Mouse (Mus musculus) forebrain, embryonic 11.5 days (tissue): ENCODE measurements around the gene Tekt4. TPM values are rescaled to one million over a fixed set of nuclear protein-coding genes. Genes with fewer than 3 reads are reported as not detected.

Experiments used
- ATAC-seq: fragments of 200-750 bp; cut with Nextera tagmentation; replicated peaks from 2 replicates; pipeline ENCODE4 v1.8.0; 2017; ENCODE audit warnings: moderate TSS enrichment; ENCODE audit not compliant: low FRiP score
- DNase-seq: peaks from one replicate; pipeline ENCODE4 v3.0.0-alpha.2; 2017; ENCODE audit warnings: low spot score
- H3K27ac ChIP-seq: fragments of 300-500 bp; sonication (generic); 2 replicates; pipeline ENCODE4 v1.5.1; 2014; ENCODE audit warnings: low read depth, low read length
- H3K27me3 ChIP-seq: fragments of 300-500 bp; sonication (generic); 2 replicates; pipeline ENCODE4 v1.6.1; 2014; ENCODE audit warnings: mild to moderate bottlenecking, low read length, mixed read lengths; ENCODE audit not compliant: control insufficient read depth, insufficient read depth
- H3K36me3 ChIP-seq: fragments of 300-500 bp; sonication (generic); 2 replicates; pipeline ENCODE4 v1.6.1; 2014; ENCODE audit warnings: mild to moderate bottlenecking, low read length, moderate library complexity, mixed read lengths; ENCODE audit not compliant: control insufficient read depth, insufficient read depth
- H3K4me1 ChIP-seq: fragments of 300-500 bp; sonication (generic); replicated peaks from 2 replicates; pipeline ENCODE4 v1.6.1; 2014; ENCODE audit warnings: low read length, mixed read lengths; ENCODE audit not compliant: control insufficient read depth, insufficient read depth
- H3K4me2 ChIP-seq: fragments of 300-500 bp; sonication (generic); 2 replicates; pipeline ENCODE4 v1.6.1; 2014; ENCODE audit warnings: low read depth, mild to moderate bottlenecking, low read length, moderate library complexity, mixed read lengths; ENCODE audit not compliant: severe bottlenecking
- H3K4me3 ChIP-seq: fragments of 300-500 bp; sonication (generic); 2 replicates; pipeline ENCODE4 v1.5.1; 2014; ENCODE audit warnings: low read depth, low read length
- H3K9ac ChIP-seq: fragments of 300-500 bp; sonication (generic); 2 replicates; pipeline ENCODE4 v1.6.1; 2014; ENCODE audit warnings: low read length
- H3K9me3 ChIP-seq: fragments of 300-500 bp; sonication (generic); 2 replicates; pipeline ENCODE4 v1.6.1; 2016; ENCODE audit warnings: low read length, mixed read lengths; ENCODE audit not compliant: control insufficient read depth
- WGBS: fragments of 180-500 bp; shearing (Covaris S2); extraction: QIAGEN DNeasy Blood & Tissue Kit; methylation state at CpG from one replicate; pipeline ENCODE4 v1.1.7; 2014; 5-methylcytosine and 5-hydroxymethylcytosine counted together
- polyA plus RNA-seq: library from polyadenylated mRNA; unstranded; fragments of >200 nt; fragmentation: Nextera tagmentation; extraction: Ambion mirVana; gene quantifications from 2 replicates; pipeline ENCODE4 v1.2.1, GENCODE M21; 2014

Gene Tekt4
- polyA plus RNA-seq, 1 experiment from 2014 or later = 0.12 TPM

GRCm38 (mm10) chr17:25411251-25411650 is 43.2 kb upstream of the Tekt4 start:
- Histone ChIP-seq H3K36me3 (no peaks in the 10 kb centered on the region), H3K4me1 (peaks cover 30% of the 10 kb centered on the region), H3K27me3 (peaks cover 18% of the 10 kb centered on the region), H3K4me3 (no peak overlapping the region), H3K4me2 (no peak overlapping the region), H3K27ac (no peak overlapping the region), H3K9me3 (no peaks in the 10 kb centered on the region), H3K9ac (no peak overlapping the region)
- WGBS = 81% methylated on average over 4 of the region's 4 CpGs
- no peak for DNase-seq
- ATAC-seq = no peak

GRCm38 (mm10) chr17:25414209-25414608 is 40.2 kb upstream of the Tekt4 start:
- no peaks in the 10 kb centered on the region for H3K9me3 ChIP-seq
- peaks cover 36% of the 10 kb centered on the region for H3K4me1 ChIP-seq
- WGBS = 75% methylated on average over 4 of the region's 4 CpGs
- no peak overlapping the region for H3K27ac ChIP-seq
- H3K4me2 ChIP-seq = no peak overlapping the region
- H3K36me3 ChIP-seq = no peaks in the 10 kb centered on the region
- ATAC-seq = no peak
- no peaks in the 10 kb centered on the region for H3K27me3 ChIP-seq
- H3K4me3 ChIP-seq = no peak overlapping the region
- no peak overlapping the region for H3K9ac ChIP-seq
- no peak for DNase-seq

GRCm38 (mm10) chr17:25414917-25415316 is 39.5 kb upstream of the Tekt4 start:
- no peaks in the 10 kb centered on the region for H3K9me3 ChIP-seq
- no peak overlapping the region for H3K4me2 ChIP-seq
- H3K27me3 ChIP-seq = no peaks in the 10 kb centered on the region
- no peaks in the 10 kb centered on the region for H3K36me3 ChIP-seq
- 40% methylated on average over 3 of the region's 3 CpGs for WGBS
- ATAC-seq (no peak), DNase-seq (no peak)
- H3K27ac ChIP-seq = no peak overlapping the region
- H3K9ac ChIP-seq = no peak overlapping the region
- peaks cover 38% of the 10 kb centered on the region for H3K4me1 ChIP-seq
- no peak overlapping the region for H3K4me3 ChIP-seq

- peak overlapping the region; percentile 31 for H3K27ac ChIP-seq
- H3K9me3 ChIP-seq = no peaks in the 10 kb centered on the region
- WGBS = 3% methylated on average over 3 of the region's 6 CpGs
- no peaks in the 10 kb centered on the region for H3K36me3 ChIP-seq
- ATAC-seq (peak; percentile 40), DNase-seq (peak; percentile 67)
- peaks cover 40% of the 10 kb centered on the region for H3K4me1 ChIP-seq
- peak overlapping the region; percentile 16; the same call in 1 of the 2 replicates for H3K9ac ChIP-seq
- H3K4me2 ChIP-seq = peak overlapping the region; percentile 24; the same call in 1 of the 2 replicates
- no peak overlapping the region for H3K4me3 ChIP-seq
- no peaks in the 10 kb centered on the region for H3K27me3 ChIP-seq
Measured at GRCm38 (mm10) chr17:25415421-25415913, 38.9 kb upstream of the Tekt4 start.

- 0 out of 2 replicates have a peak overlapping the region, but pooled peaks have one; percentile 12 for H3K9ac ChIP-seq
- H3K36me3 ChIP-seq = no peaks in the 10 kb centered on the region
- no peak overlapping the region for H3K4me3 ChIP-seq
- peak overlapping the region; percentile 11; the same call in 1 of the 2 replicates for H3K4me2 ChIP-seq
- ATAC-seq = no peak
- DNase-seq = no peak
- peaks cover 45% of the 10 kb centered on the region for H3K4me1 ChIP-seq
- 19% methylated on average over 3 of the region's 3 CpGs for WGBS
- no peaks in the 10 kb centered on the region for H3K9me3 ChIP-seq
- H3K27me3 ChIP-seq = no peaks in the 10 kb centered on the region
- H3K27ac ChIP-seq = peak overlapping the region; percentile 31; the same call in 1 of the 2 replicates
Measured at GRCm38 (mm10) chr17:25416219-25416618, 38.2 kb upstream of the Tekt4 start.

GRCm38 (mm10) chr17:25417990-25418389 is 36.4 kb upstream of the Tekt4 start:
- no peak overlapping the region for H3K27ac ChIP-seq
- no peak overlapping the region for H3K4me3 ChIP-seq
- no peak overlapping the region for H3K4me2 ChIP-seq
- no peaks in the 10 kb centered on the region for H3K9me3 ChIP-seq
- 81% methylated on average over 6 of the region's 6 CpGs for WGBS
- H3K4me1 ChIP-seq = peaks cover 45% of the 10 kb centered on the region
- no peak overlapping the region for H3K9ac ChIP-seq
- DNase-seq (no peak), ATAC-seq (no peak)
- H3K27me3 ChIP-seq = no peaks in the 10 kb centered on the region
- no peaks in the 10 kb centered on the region for H3K36me3 ChIP-seq

- 16% methylated on average over 9 of the region's 9 CpGs for WGBS
- Histone ChIP-seq H3K4me1 (peaks cover 42% of the 10 kb centered on the region), H3K27ac (peak overlapping the region; percentile 8; the same call in 1 of the 2 replicates), H3K36me3 (no peaks in the 10 kb centered on the region), H3K9ac (no peak overlapping the region), H3K4me3 (no peak overlapping the region), H3K27me3 (no peaks in the 10 kb centered on the region), H3K9me3 (no peaks in the 10 kb centered on the region), H3K4me2 (no peak overlapping the region)
- peak; percentile 78 for ATAC-seq
- peak; percentile 79 for DNase-seq
Measured at GRCm38 (mm10) chr17:25418926-25419325, 35.5 kb upstream of the Tekt4 start.

- H3K9me3 ChIP-seq = no peaks in the 10 kb centered on the region
- DNase-seq (no peak), ATAC-seq (no peak)
- H3K4me3 ChIP-seq = no peak overlapping the region
- H3K4me2 ChIP-seq = no peak overlapping the region
- 95% methylated on average over 3 of the region's 3 CpGs for WGBS
- no peak overlapping the region for H3K9ac ChIP-seq
- H3K27ac ChIP-seq = no peak overlapping the region
- no peaks in the 10 kb centered on the region for H3K36me3 ChIP-seq
- no peaks in the 10 kb centered on the region for H3K27me3 ChIP-seq
- H3K4me1 ChIP-seq = peaks cover 30% of the 10 kb centered on the region
Measured at GRCm38 (mm10) chr17:25420998-25421397, 33.4 kb upstream of the Tekt4 start.

GRCm38 (mm10) chr17:25424526-25425080 is 29.8 kb upstream of the Tekt4 start:
- no peaks in the 10 kb centered on the region for H3K36me3 ChIP-seq
- H3K27ac ChIP-seq = no peak overlapping the region
- no peak overlapping the region for H3K4me3 ChIP-seq
- H3K9me3 ChIP-seq = no peaks in the 10 kb centered on the region
- 31% methylated on average over 8 of the region's 8 CpGs for WGBS
- peaks cover 12% of the 10 kb centered on the region for H3K4me1 ChIP-seq
- no peak overlapping the region for H3K9ac ChIP-seq
- no peak for DNase-seq
- H3K27me3 ChIP-seq = no peaks in the 10 kb centered on the region
- no peak for ATAC-seq
- H3K4me2 ChIP-seq = no peak overlapping the region
